Mouse (Mus musculus): ENCODE measurements around the gene Fbxl13.

- no peak for TF ChIP-seq CTCF (IDR thresholded peaks at IDR 0.05 in 2 of 3, conservative IDR thresholded peaks at IDR 0.05 in 1 of 3; ENCODE audit: control insufficient read depth in 1 of 3, insufficient read depth in 1 of 3, low read depth in 2 of 3, low read length in 3 of 3, poor library complexity in 1 of 3, severe bottlenecking in 1 of 3)
- TF ChIP-seq RAD21 (IDR thresholded peaks at IDR 0.05; ENCODE audit: low read depth, low read length): no peak
- TF ChIP-seq HCFC1 (IDR thresholded peaks at IDR 0.05; ENCODE audit: low read depth, low read length): peak; percentile 72
- TF ChIP-seq TAL1 (IDR thresholded peaks at IDR 0.05; ENCODE audit: low read length): no peak
- no peak for TF ChIP-seq ZKSCAN1 (IDR thresholded peaks at IDR 0.05; ENCODE audit: low read depth, low read length)
- TF ChIP-seq POLR2AphosphoS2 (IDR thresholded peaks at IDR 0.05; ENCODE audit: low read length): peak; percentile 37; the same call in 1 of the 2 replicates
- no peak; the same call in 1 of the 2 replicates for TF ChIP-seq KAT2A (conservative IDR thresholded peaks at IDR 0.05; ENCODE audit: low read depth, low read length)
These were observed at the start of gene Fbxl13, which contains the start of gene Armc10 for GRCm38 (mm10) chr5:21645439-21646132.
